Mouse (Mus musculus) E14TG2a.4 (cell line): ENCODE data around the gene Ptbp3.

Experiments
- CTCF ChIP-seq: conservative IDR thresholded peaks from 2 replicates; pipeline ENCODE4 v1.5.1; 2014; ENCODE audit warnings: low read length
- NANOG ChIP-seq: IDR thresholded peaks from 2 replicates; pipeline ENCODE4 v1.6.1; 2014; ENCODE audit warnings: borderline replicate concordance, low read length, mixed read lengths

DNA sequence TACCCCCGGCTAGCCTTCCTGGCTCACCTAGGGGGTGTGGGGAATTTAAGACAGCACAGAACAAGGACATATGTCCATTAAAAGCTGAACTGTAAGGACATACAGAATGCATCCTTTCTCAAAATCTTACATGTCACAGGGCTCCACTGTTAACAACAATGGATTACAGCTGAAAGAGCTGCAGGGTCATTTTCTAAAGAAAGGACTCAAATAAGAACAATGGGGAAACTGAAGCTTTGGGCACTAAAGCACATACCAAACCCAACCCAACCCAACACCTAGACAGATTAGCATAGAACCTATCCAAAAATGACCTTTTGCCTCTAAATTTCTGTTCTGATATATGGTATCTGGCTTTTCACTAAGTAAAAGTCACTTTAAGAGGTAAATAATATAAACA, 12.9 kb downstream of the Ptbp3 start:
- TF ChIP-seq CTCF (no peak), NANOG (peak; percentile 43; the same call in 1 of the 2 replicates)
